Mouse (Mus musculus): ENCODE measurements around the gene Ntrk2. TPM values are rescaled to one million over a fixed set of nuclear protein-coding genes. Genes with fewer than 3 reads are reported as not detected.

Gene Ntrk2
- total and polyA plus RNA-seq, 3 experiments, result under 0.01 TPM; not detected in 2

GRCm38 (mm10) chr13:58840731-58841359 is 34.5 kb downstream of the Ntrk2 start:
- Histone ChIP-seq H3K4me3 (ENCODE audit: control insufficient read depth in 1 of 2, insufficient read depth in 1 of 2, low read depth in 2 of 2, low read length in 2 of 2) (no peak overlapping the region), H3K79me2 (ENCODE audit: control insufficient read depth, insufficient read depth, low read length, poor library complexity) (no peaks in the 10 kb centered on the region), H3K9me3 (replicated peaks; ENCODE audit: insufficient read depth, low read length) (no peaks in the 10 kb centered on the region), H3K36me3 (ENCODE audit: control insufficient read depth in 1 of 2, insufficient read depth in 2 of 2, low read length in 2 of 2) (no peaks in the 10 kb centered on the region), H3K27ac (ENCODE audit: control insufficient read depth, low read depth, low read length) (no peak overlapping the region), H3K27me3 (ENCODE audit: control insufficient read depth in 1 of 2, insufficient read depth in 2 of 2, low read length in 2 of 2) (no peaks in the 10 kb centered on the region), H3K4me1 (ENCODE audit: control insufficient read depth in 1 of 2, insufficient read depth in 2 of 2, low read length in 2 of 2) (no peaks in the 10 kb centered on the region), H3K9ac (ENCODE audit: control insufficient read depth, low read depth, low read length, poor library complexity, severe bottlenecking) (no peak overlapping the region)
- no peak for DNase-seq (ENCODE audit: low read depth, low spot score)
- no peak for TF ChIP-seq HCFC1 (IDR thresholded peaks at IDR 0.05; ENCODE audit: low read depth, low read length)
- TF ChIP-seq RAD21 (IDR thresholded peaks at IDR 0.05; ENCODE audit: low read depth, low read length), result no peak

- Histone ChIP-seq H3K27me3 (ENCODE audit: control insufficient read depth in 1 of 2, insufficient read depth in 2 of 2, low read length in 2 of 2) (no peaks in the 10 kb centered on the region), H3K4me1 (ENCODE audit: control insufficient read depth in 1 of 2, insufficient read depth in 2 of 2, low read length in 2 of 2) (no peaks in the 10 kb centered on the region), H3K79me2 (ENCODE audit: control insufficient read depth, insufficient read depth, low read length, poor library complexity) (no peaks in the 10 kb centered on the region), H3K9ac (ENCODE audit: control insufficient read depth, low read depth, low read length, poor library complexity, severe bottlenecking) (no peak overlapping the region), H3K9me3 (replicated peaks; ENCODE audit: insufficient read depth, low read length) (no peaks in the 10 kb centered on the region), H3K4me3 (ENCODE audit: control insufficient read depth in 1 of 2, insufficient read depth in 1 of 2, low read depth in 2 of 2, low read length in 2 of 2) (no peak overlapping the region), H3K27ac (ENCODE audit: control insufficient read depth, low read depth, low read length) (no peak overlapping the region), H3K36me3 (ENCODE audit: control insufficient read depth in 1 of 2, insufficient read depth in 2 of 2, low read length in 2 of 2) (no peaks in the 10 kb centered on the region)
- no peak for DNase-seq (ENCODE audit: low read depth, low spot score)
- TF ChIP-seq SIN3A (IDR thresholded peaks at IDR 0.05; ENCODE audit: low read length), result no peak
- TF ChIP-seq MAZ (IDR thresholded peaks at IDR 0.05; ENCODE audit: low read depth, low read length), result no peak
- TF ChIP-seq MXI1 (IDR thresholded peaks at IDR 0.05; ENCODE audit: low read depth, low read length), result no peak
- TF ChIP-seq TBP (IDR thresholded peaks at IDR 0.05; ENCODE audit: low read depth, low read length), result no peak
- no peak for TF ChIP-seq ZKSCAN1 (IDR thresholded peaks at IDR 0.05; ENCODE audit: low read depth, low read length)
- TF ChIP-seq CTCF (IDR thresholded peaks at IDR 0.05 in 2 of 3, conservative IDR thresholded peaks at IDR 0.05 in 1 of 3; ENCODE audit: control insufficient read depth in 1 of 3, insufficient read depth in 1 of 3, low read depth in 2 of 3, low read length in 3 of 3, poor library complexity in 1 of 3, severe bottlenecking in 1 of 3), result no peak
- TF ChIP-seq NELFE (IDR thresholded peaks at IDR 0.05; ENCODE audit: low read depth, low read length), result no peak
- no peak for TF ChIP-seq CHD2 (IDR thresholded peaks at IDR 0.05; ENCODE audit: low read length)
- TF ChIP-seq UBTF (IDR thresholded peaks at IDR 0.05; ENCODE audit: borderline replicate concordance, insufficient read depth, low read depth, low read length), result no peak
- no peak for TF ChIP-seq RCOR1 (IDR thresholded peaks at IDR 0.05; ENCODE audit: low read depth, low read length)
- TF ChIP-seq ZC3H11A (IDR thresholded peaks at IDR 0.05; ENCODE audit: low read depth, low read length), result no peak
- no peak for TF ChIP-seq MYB (IDR thresholded peaks at IDR 0.05; ENCODE audit: low read depth, low read length)
These were observed 37.5 kb downstream of the Ntrk2 start for GRCm38 (mm10) chr13:58843826-58844225.

DNA sequence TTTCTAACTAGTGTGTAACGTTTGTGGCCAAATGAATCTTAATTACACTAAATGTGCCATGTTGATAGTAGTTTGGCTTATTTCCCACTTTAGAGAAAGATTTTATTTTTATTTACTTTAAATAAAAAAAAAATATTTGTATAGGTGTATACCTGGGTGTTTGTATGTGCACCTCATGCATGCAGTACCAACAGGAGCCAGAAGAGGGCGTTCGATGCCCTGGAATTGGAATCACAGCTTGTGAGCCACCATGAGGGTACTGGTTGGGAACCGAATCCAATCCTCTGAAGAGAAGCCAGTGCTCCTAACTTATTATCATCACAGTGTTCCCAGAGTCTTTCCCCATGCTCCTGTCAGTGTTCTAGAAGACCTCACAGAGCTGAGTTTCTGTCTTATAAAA is 42.2 kb downstream of the Ntrk2 start:
- TF ChIP-seq SMC3 (IDR thresholded peaks at IDR 0.05; ENCODE audit: low read depth, low read length) (peak; percentile 24; the same call in 1 of the 2 replicates), CHD1 (IDR thresholded peaks at IDR 0.05; ENCODE audit: low read depth, low read length) (no peak), CTCF (IDR thresholded peaks at IDR 0.05 in 2 of 3, conservative IDR thresholded peaks at IDR 0.05 in 1 of 3; ENCODE audit: control insufficient read depth in 1 of 3, insufficient read depth in 1 of 3, low read depth in 2 of 3, low read length in 3 of 3, poor library complexity in 1 of 3, severe bottlenecking in 1 of 3) (peak; percentile 26 to 50 (median 48))
- Histone ChIP-seq H3K9ac (ENCODE audit: control insufficient read depth, low read depth, low read length, poor library complexity, severe bottlenecking) (no peak overlapping the region), H3K9me3 (replicated peaks; ENCODE audit: insufficient read depth, low read length) (no peaks in the 10 kb centered on the region), H3K79me2 (ENCODE audit: control insufficient read depth, insufficient read depth, low read length, poor library complexity) (no peaks in the 10 kb centered on the region), H3K27me3 (ENCODE audit: control insufficient read depth in 1 of 2, insufficient read depth in 2 of 2, low read length in 2 of 2) (no peaks in the 10 kb centered on the region), H3K4me3 (ENCODE audit: control insufficient read depth in 1 of 2, insufficient read depth in 1 of 2, low read depth in 2 of 2, low read length in 2 of 2) (no peak overlapping the region), H3K27ac (ENCODE audit: control insufficient read depth, low read depth, low read length) (no peak overlapping the region), H3K36me3 (ENCODE audit: control insufficient read depth in 1 of 2, insufficient read depth in 2 of 2, low read length in 2 of 2) (no peaks in the 10 kb centered on the region), H3K4me1 (ENCODE audit: control insufficient read depth in 1 of 2, insufficient read depth in 2 of 2, low read length in 2 of 2) (no peaks in the 10 kb centered on the region)
- peak; percentile 8 for DNase-seq (ENCODE audit: low read depth, low spot score)
